Mouse (Mus musculus) liver, embryonic 14.5 days (tissue): ENCODE data around the gene Vps37d. TPM values are rescaled to one million over a fixed set of nuclear protein-coding genes. Genes with fewer than 3 reads are reported as not detected.

ENCODE experiments used
- ATAC-seq: fragments of 200-750 bp; cut with Nextera tagmentation; 2 replicates; pipeline ENCODE4 v1.8.0; 2017; ENCODE audit warnings: moderate number of reproducible peaks, mild to moderate bottlenecking, moderate library complexity; ENCODE audit not compliant: insufficient read depth
- DNase-seq, 3 experiments: peaks; one replicate each; pipeline ENCODE4 v3.0.0-alpha.2; 2012 to 2013; ENCODE audit warnings: low read depth in 3 of 3, low spot score in 3 of 3
- H3K27ac ChIP-seq: fragments of 300-500 bp; sonication (generic); 2 replicates; pipeline ENCODE4 v1.5.1; 2014; ENCODE audit warnings: moderate library complexity, mild to moderate bottlenecking, control low read depth, inconsistent platforms
- H3K27me3 ChIP-seq: fragments of 300-500 bp; sonication (generic); 2 replicates; pipeline ENCODE4 v1.6.1; 2014; ENCODE audit warnings: mild to moderate bottlenecking, low read length, moderate library complexity; ENCODE audit not compliant: control insufficient read depth, insufficient read depth
- H3K36me3 ChIP-seq: fragments of 300-500 bp; sonication (generic); replicated peaks from 2 replicates; pipeline ENCODE4 v1.6.1; 2014; ENCODE audit warnings: low read depth; ENCODE audit not compliant: control insufficient read depth, insufficient read depth
- H3K4me1 ChIP-seq, 2 experiments: fragments of 200-500 bp in 1 of 2; fragments of 300-500 bp in 1 of 2; sonication (generic) in 1 of 2; replicated peaks; 2 replicates each; pipeline ENCODE4 v1.6.1; 2012 to 2014; ENCODE audit warnings: antibody characterized with exemption in 1 of 2, inconsistent platforms in 1 of 2, low read length in 1 of 2; ENCODE audit not compliant: control insufficient read depth in 2 of 2, insufficient read depth in 2 of 2
- H3K4me2 ChIP-seq: fragments of 300-500 bp; sonication (generic); 2 replicates; pipeline ENCODE4 v1.6.1; 2014; ENCODE audit warnings: low read depth, mild to moderate bottlenecking, control low read depth, moderate library complexity
- H3K4me3 ChIP-seq, 2 experiments: fragments of 200-500 bp in 1 of 2; fragments of 300-500 bp in 1 of 2; sonication (generic) in 1 of 2; 2 replicates each; pipeline ENCODE4 v1.5.1; 2012 to 2014; ENCODE audit warnings: low read depth in 2 of 2, low read length in 2 of 2, mild to moderate bottlenecking in 2 of 2, control low read depth in 1 of 2, inconsistent platforms in 1 of 2, moderate library complexity in 1 of 2; ENCODE audit not compliant: insufficient read depth in 1 of 2
- H3K9ac ChIP-seq: fragments of 300-500 bp; sonication (generic); replicated peaks from 2 replicates; pipeline ENCODE4 v1.6.1; 2014; ENCODE audit warnings: mild to moderate bottlenecking, control low read depth, moderate library complexity
- H3K9me3 ChIP-seq: fragments of 300-500 bp; sonication (generic); 2 replicates; pipeline ENCODE4 v1.6.1; 2016; ENCODE audit warnings: low read length, mixed read lengths; ENCODE audit not compliant: control insufficient read depth
- CTCF ChIP-seq: IDR thresholded peaks from 2 replicates; pipeline ENCODE4 v1.5.1; 2016; ENCODE audit warnings: antibody characterized with exemption, low read depth, control low read depth
- EP300 ChIP-seq: IDR thresholded peaks from 2 replicates; pipeline ENCODE4 v1.6.1; 2016; ENCODE audit warnings: antibody characterized with exemption, low read depth
- WGBS: fragments of 180-500 bp; shearing (Covaris S2); extraction: QIAGEN DNeasy Blood & Tissue Kit; methylation state at CpG from one replicate; pipeline ENCODE4 v1.1.7; 2014; ENCODE audit not compliant: insufficient replicate concordance; 5-methylcytosine and 5-hydroxymethylcytosine counted together
- polyA plus RNA-seq, 2 experiments: library from polyadenylated mRNA; depleted of rRNA in 1 of 2; stranded (reverse) in 1 of 2; unstranded in 1 of 2; fragments of >200 nt; fragmentation: Nextera tagmentation in 1 of 2; extraction: Ambion mirVana in 1 of 2; gene quantifications; 2 replicates each; pipeline versions ENCODE4 v1.2.1 to v1.2.3; 2012 to 2014

Vps37d gene
- polyA plus RNA-seq, 2 experiments = 0.06 to 0.30 TPM

- no peaks in the 10 kb centered on the region for H3K27me3 ChIP-seq
- H3K9me3 ChIP-seq = no peaks in the 10 kb centered on the region
- H3K4me1 ChIP-seq = peaks cover 0 to 4% of the 10 kb centered on the region in 2 experiments; a peak in 1 of 4 replicates
- no peak for ATAC-seq
- DNase-seq = no peak
- H3K4me2 ChIP-seq = no peak overlapping the region
- H3K9ac ChIP-seq = no peak overlapping the region
- no peak overlapping the region for H3K4me3 ChIP-seq
- no peaks in the 10 kb centered on the region for H3K36me3 ChIP-seq
- TF ChIP-seq EP300 = no peak
- no peak for TF ChIP-seq CTCF
- 72% methylated on average over 14 of the region's 14 CpGs for WGBS
- no peak overlapping the region for H3K27ac ChIP-seq
These were observed 1.7 kb downstream of the Vps37d start for GRCm38 (mm10) chr5:135076368-135076767.

GRCm38 (mm10) chr5:135075655-135076054, 2.4 kb downstream of the Vps37d start:
- no peaks in the 10 kb centered on the region for H3K36me3 ChIP-seq
- 50% methylated on average over 4 of the region's 4 CpGs for WGBS
- no peak overlapping the region for H3K4me2 ChIP-seq
- no peak for ATAC-seq
- no peaks in the 10 kb centered on the region for H3K9me3 ChIP-seq
- H3K4me3 ChIP-seq = no peak overlapping the region
- TF ChIP-seq EP300 (no peak), CTCF (peak; percentile 19)
- no peak for DNase-seq
- H3K9ac ChIP-seq = no peak overlapping the region
- no peaks in the 10 kb centered on the region for H3K27me3 ChIP-seq
- no peak overlapping the region for H3K27ac ChIP-seq
- peaks cover 3 to 7% of the 10 kb centered on the region in 2 experiments; a peak in 2 of 4 replicates for H3K4me1 ChIP-seq

GRCm38 (mm10) chr5:135073349-135074150, 4.5 kb downstream of the Vps37d start:
- Histone ChIP-seq H3K9me3 (no peaks in the 10 kb centered on the region), H3K27ac (no peak overlapping the region), H3K4me1 (peaks cover 7 to 11% of the 10 kb centered on the region in 2 experiments), H3K9ac (no peak overlapping the region), H3K36me3 (no peaks in the 10 kb centered on the region), H3K27me3 (no peaks in the 10 kb centered on the region), H3K4me3 (no peak overlapping the region), H3K4me2 (no peak overlapping the region)
- 40% methylated on average over 26 of the region's 26 CpGs for WGBS
- ATAC-seq (no peak), DNase-seq (no peak)
- TF ChIP-seq CTCF = no peak
- TF ChIP-seq EP300 = no peak

GRCm38 (mm10) chr5:135072720-135073119, 5.3 kb downstream of the Vps37d start:
- H3K27ac ChIP-seq = no peak overlapping the region
- no peak overlapping the region for H3K9ac ChIP-seq
- 48% methylated on average over 6 of the region's 6 CpGs for WGBS
- H3K4me2 ChIP-seq = no peak overlapping the region
- no peak overlapping the region for H3K4me3 ChIP-seq
- peaks cover 7 to 9% of the 10 kb centered on the region in 2 experiments for H3K4me1 ChIP-seq
- H3K9me3 ChIP-seq = no peaks in the 10 kb centered on the region
- H3K27me3 ChIP-seq = no peaks in the 10 kb centered on the region
- ATAC-seq (no peak), DNase-seq (no peak)
- no peaks in the 10 kb centered on the region for H3K36me3 ChIP-seq
- no peak for TF ChIP-seq CTCF
- TF ChIP-seq EP300 = no peak

GRCm38 (mm10) chr5:135072061-135072460, 6.0 kb downstream of the Vps37d start:
- ATAC-seq (no peak), DNase-seq (no peak)
- H3K27ac ChIP-seq = no peak overlapping the region
- H3K9ac ChIP-seq = no peak overlapping the region
- TF ChIP-seq EP300 = no peak
- TF ChIP-seq CTCF = no peak
- H3K36me3 ChIP-seq = no peaks in the 10 kb centered on the region
- H3K9me3 ChIP-seq = no peaks in the 10 kb centered on the region
- WGBS = 73% methylated on average over 2 of the region's 2 CpGs
- H3K4me1 ChIP-seq = peaks cover 7 to 9% of the 10 kb centered on the region in 2 experiments
- H3K4me3 ChIP-seq = no peak overlapping the region
- H3K4me2 ChIP-seq = no peak overlapping the region
- no peaks in the 10 kb centered on the region for H3K27me3 ChIP-seq
